Mouse (Mus musculus): Measurements from ENCODE around the gene Wdtc1. TPM values are rescaled to one million over a fixed set of nuclear protein-coding genes. Genes with fewer than 3 reads are reported as not detected.
A peak's percentile ranks its signal among the peaks of the same experiment; 100 is the strongest.

Gene Wdtc1
- total and polyA plus RNA-seq, 3 experiments, result 13.2 to 35.3 TPM; not detected in 1

GRCm38 (mm10) chr4:133369553-133370297, 16.4 kb upstream of the Wdtc1 start, which contains the start of gene Slc9a1 (continued):
- TF ChIP-seq EP300 (IDR thresholded peaks at IDR 0.05; ENCODE audit: low read depth in 1 of 2, low read length in 2 of 2), result peak in 1 of 2 experiments; percentile 36; a peak in 1 of 4 replicates
- TF ChIP-seq ZC3H11A (IDR thresholded peaks at IDR 0.05; ENCODE audit: low read depth, low read length), result no peak
- TF ChIP-seq SMC3 (IDR thresholded peaks at IDR 0.05; ENCODE audit: low read depth, low read length), result peak; percentile 17; the same call in 1 of the 2 replicates
- no peak; the same call in 1 of the 2 replicates for TF ChIP-seq USF1 (IDR thresholded peaks at IDR 0.05; ENCODE audit: low read depth, low read length)
- peak; percentile 7; the same call in 1 of the 2 replicates for TF ChIP-seq RCOR1 (IDR thresholded peaks at IDR 0.05; ENCODE audit: low read depth, low read length)
- TF ChIP-seq CHD2 (IDR thresholded peaks at IDR 0.05; ENCODE audit: low read length), result no peak
- no peak for TF ChIP-seq MYB (IDR thresholded peaks at IDR 0.05; ENCODE audit: low read depth, low read length)
- TF ChIP-seq SIN3A (IDR thresholded peaks at IDR 0.05; ENCODE audit: low read length), result peak; percentile 90
- TF ChIP-seq E2F4 (IDR thresholded peaks at IDR 0.05; ENCODE audit: borderline replicate concordance, low read depth, low read length), result peak; percentile 24; the same call in 1 of the 2 replicates
- TF ChIP-seq UBTF (IDR thresholded peaks at IDR 0.05; ENCODE audit: borderline replicate concordance, insufficient read depth, low read depth, low read length), result no peak
- TF ChIP-seq USF2 (IDR thresholded peaks at IDR 0.05; ENCODE audit: borderline replicate concordance in 1 of 2, insufficient read depth in 1 of 2, low read depth in 1 of 2, low read length in 2 of 2), result no peak
- peak; percentile 99 for TF ChIP-seq ZMIZ1 (IDR thresholded peaks at IDR 0.05; ENCODE audit: low read depth, low read length)
- no peak; the same call in 1 of the 2 replicates for TF ChIP-seq GABPA (IDR thresholded peaks at IDR 0.05; ENCODE audit: low read depth, low read length)
- no peak; the same call in 1 of the 2 replicates for TF ChIP-seq KAT2A (conservative IDR thresholded peaks at IDR 0.05; ENCODE audit: low read depth, low read length)
- TF ChIP-seq RAD21 (IDR thresholded peaks at IDR 0.05; ENCODE audit: low read depth, low read length), result no peak

GRCm38 (mm10) chr4:133354641-133355040, 1.4 kb upstream of the Wdtc1 start:
- TF ChIP-seq MAFK (IDR thresholded peaks at IDR 0.05; ENCODE audit: borderline replicate concordance, low read depth, low read length), result no peak
- TF ChIP-seq MEF2A (IDR thresholded peaks at IDR 0.05; ENCODE audit: extremely low read depth, insufficient replicate concordance, low read depth, low read length, poor library complexity, severe bottlenecking), result no peak
- TF ChIP-seq POLR2AphosphoS5 (IDR thresholded peaks at IDR 0.05; ENCODE audit: borderline replicate concordance, low read depth, low read length), result no peak
- TF ChIP-seq POLR2A (IDR thresholded peaks at IDR 0.05; ENCODE audit: control insufficient read depth in 1 of 2, insufficient read depth in 1 of 2, low read depth in 1 of 2, low read length in 2 of 2, poor library complexity in 1 of 2), result no peak
- no peak for TF ChIP-seq POLR2AphosphoS2 (IDR thresholded peaks at IDR 0.05; ENCODE audit: low read length)
- no peak for TF ChIP-seq CTCF (IDR thresholded peaks at IDR 0.05 in 2 of 3, conservative IDR thresholded peaks at IDR 0.05 in 1 of 3; ENCODE audit: control insufficient read depth in 1 of 3, insufficient read depth in 1 of 3, low read depth in 2 of 3, low read length in 3 of 3, poor library complexity in 1 of 3, severe bottlenecking in 1 of 3)
- no peak for TF ChIP-seq SMC3 (IDR thresholded peaks at IDR 0.05; ENCODE audit: low read depth, low read length)
- no peak for TF ChIP-seq ZKSCAN1 (IDR thresholded peaks at IDR 0.05; ENCODE audit: low read depth, low read length)
- no peak for TF ChIP-seq EP300 (IDR thresholded peaks at IDR 0.05; ENCODE audit: low read depth in 1 of 2, low read length in 2 of 2)
- TF ChIP-seq MAZ (IDR thresholded peaks at IDR 0.05; ENCODE audit: low read depth, low read length), result no peak
- TF ChIP-seq RAD21 (IDR thresholded peaks at IDR 0.05; ENCODE audit: low read depth, low read length), result no peak
- no peak for TF ChIP-seq TCF12 (IDR thresholded peaks at IDR 0.05; ENCODE audit: low read depth, low read length)
- no peak for TF ChIP-seq ZNF384 (IDR thresholded peaks at IDR 0.05; ENCODE audit: low read depth, low read length)
- no peak for TF ChIP-seq TAL1 (IDR thresholded peaks at IDR 0.05; ENCODE audit: low read length)
- Histone ChIP-seq H3K27me3 (ENCODE audit: control insufficient read depth in 1 of 2, insufficient read depth in 2 of 2, low read length in 2 of 2) (no peaks in the 10 kb centered on the region), H3K79me2 (ENCODE audit: control insufficient read depth, insufficient read depth, low read length, poor library complexity) (no peaks in the 10 kb centered on the region), H3K9me3 (replicated peaks; ENCODE audit: insufficient read depth, low read length) (no peaks in the 10 kb centered on the region), H3K9ac (ENCODE audit: control insufficient read depth, low read depth, low read length, poor library complexity, severe bottlenecking) (no peak overlapping the region), H3K4me3 (ENCODE audit: control insufficient read depth in 1 of 2, insufficient read depth in 1 of 2, low read depth in 2 of 2, low read length in 2 of 2) (no peak overlapping the region), H3K4me1 (ENCODE audit: control insufficient read depth in 1 of 2, insufficient read depth in 2 of 2, low read length in 2 of 2) (peaks cover 0 to 12% of the 10 kb centered on the region in 2 experiments; a peak in 2 of 4 replicates), H3K27ac (ENCODE audit: control insufficient read depth, low read depth, low read length) (no peak overlapping the region), H3K36me3 (ENCODE audit: control insufficient read depth in 1 of 2, insufficient read depth in 2 of 2, low read length in 2 of 2) (peaks cover 0 to 8% of the 10 kb centered on the region in 2 experiments; a peak in 2 of 4 replicates)
- DNase-seq (ENCODE audit: low read depth, low spot score), result no peak

Data from MEL (cell line).